Mouse (Mus musculus): ENCODE results near the gene Irgc1. TPM values are rescaled to one million over a fixed set of nuclear protein-coding genes. Genes with fewer than 3 reads are reported as not detected.

Gene Irgc1
- 0.06 TPM in 1 of 2 replicates, not detected in the other for polyA plus RNA-seq (2012; rRNA removed)
- polyA plus RNA-seq (2014; fragmentation: Nextera tagmentation; extraction: Ambion mirVana), result not detected in 2 replicates

DNA sequence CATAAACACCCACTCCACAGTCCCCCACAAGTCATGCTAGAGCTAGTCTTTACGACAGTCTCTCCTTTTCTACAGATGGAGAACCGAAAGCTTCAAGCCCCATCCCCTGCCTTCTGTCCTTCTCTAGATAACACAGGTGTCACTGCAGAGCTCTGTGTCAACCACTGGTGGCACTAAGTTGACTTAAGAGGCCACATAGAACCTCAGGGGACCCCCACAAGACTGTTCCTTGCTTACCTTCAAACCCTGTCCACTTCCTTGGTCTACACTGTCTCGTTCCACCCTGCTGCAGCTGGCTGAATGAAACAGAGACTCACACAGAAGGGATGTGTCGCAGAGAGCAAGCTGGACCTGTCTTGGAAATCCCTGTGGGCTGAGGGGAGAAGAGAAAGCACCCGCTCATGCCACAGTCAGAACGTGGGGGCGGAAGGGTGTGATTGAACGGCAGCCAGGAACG, at the start of gene Irgc1:
Gene Irgc1 (minus strand): TSS at position 443 of the 457 bp plus-strand sequence.
- Histone ChIP-seq H3K4me3 (replicated peaks; ENCODE audit: low read length) (no peak within 1 kb of the TSS), H3K4me2 (replicated peaks; ENCODE audit: low read depth, low read length, severe bottlenecking) (no peak within 1 kb of the TSS), H3K36me3 (ENCODE audit: control insufficient read depth, insufficient read depth, low read length) (no peaks in the 10 kb centered on the region), H3K9ac (ENCODE audit: low read depth, low read length, severe bottlenecking) (no peak within 1 kb of the TSS), H3K27me3 (ENCODE audit: control insufficient read depth, insufficient read depth, low read length) (no peaks in the 10 kb centered on the region), H3K27ac (replicated peaks; ENCODE audit: low read depth, low read length) (no peak within 1 kb of the TSS), H3K4me1 (ENCODE audit: control insufficient read depth, insufficient read depth, low read length) (no peaks in the 10 kb centered on the region), H3K9me3 (ENCODE audit: control insufficient read depth, low read length) (no peaks in the 10 kb centered on the region)
- no peak for ATAC-seq (ENCODE audit: low FRiP score, low read depth)
- no peak for DNase-seq (ENCODE audit: low spot score)
- 75% methylated on average over 9 of the region's 9 CpGs for WGBS
- no peak for TF ChIP-seq POLR2A (IDR thresholded peaks at IDR 0.05; ENCODE audit: borderline replicate concordance, extremely low read depth, insufficient read depth, insufficient read length)

DNA sequence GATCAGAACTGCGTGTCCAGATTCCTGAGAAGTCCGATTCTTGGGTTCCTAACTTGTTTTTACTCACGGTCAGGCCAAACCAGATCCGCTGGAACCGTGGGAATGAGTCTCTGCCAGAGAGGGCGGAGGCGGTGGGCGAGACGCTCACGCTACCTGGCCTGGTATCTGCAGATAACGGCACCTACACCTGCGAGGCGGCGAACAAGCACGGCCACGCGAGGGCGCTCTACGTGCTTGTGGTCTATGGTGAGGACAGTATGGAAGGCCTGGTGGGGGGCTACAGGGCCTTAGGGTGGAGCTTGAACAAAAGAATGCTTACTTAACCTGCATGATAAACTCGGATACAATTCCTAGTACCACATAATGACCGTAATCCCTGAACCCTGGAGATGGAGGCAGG, 49.4 kb upstream of the Irgc1 start:
- Histone ChIP-seq H3K27me3 (ENCODE audit: control insufficient read depth, insufficient read depth, low read length) (peaks cover 20% of the 10 kb centered on the region), H3K36me3 (ENCODE audit: control insufficient read depth, insufficient read depth, low read length) (no peaks in the 10 kb centered on the region), H3K4me2 (replicated peaks; ENCODE audit: low read depth, low read length, severe bottlenecking) (no peak overlapping the region), H3K9me3 (ENCODE audit: control insufficient read depth, low read length) (peaks cover 4% of the 10 kb centered on the region; the same call in 1 of the 2 replicates), H3K27ac (replicated peaks; ENCODE audit: low read depth, low read length) (no peak overlapping the region), H3K4me3 (replicated peaks; ENCODE audit: low read length) (no peak overlapping the region), H3K4me1 (ENCODE audit: control insufficient read depth, insufficient read depth, low read length) (peaks cover 15% of the 10 kb centered on the region), H3K9ac (ENCODE audit: low read depth, low read length, severe bottlenecking) (no peak overlapping the region)
- WGBS, result 44% methylated on average over 21 of the region's 21 CpGs
- ATAC-seq (ENCODE audit: low FRiP score, low read depth) (no peak), DNase-seq (ENCODE audit: low spot score) (no peak)
- no peak for TF ChIP-seq POLR2A (IDR thresholded peaks at IDR 0.05; ENCODE audit: borderline replicate concordance, extremely low read depth, insufficient read depth, insufficient read length)

DNA sequence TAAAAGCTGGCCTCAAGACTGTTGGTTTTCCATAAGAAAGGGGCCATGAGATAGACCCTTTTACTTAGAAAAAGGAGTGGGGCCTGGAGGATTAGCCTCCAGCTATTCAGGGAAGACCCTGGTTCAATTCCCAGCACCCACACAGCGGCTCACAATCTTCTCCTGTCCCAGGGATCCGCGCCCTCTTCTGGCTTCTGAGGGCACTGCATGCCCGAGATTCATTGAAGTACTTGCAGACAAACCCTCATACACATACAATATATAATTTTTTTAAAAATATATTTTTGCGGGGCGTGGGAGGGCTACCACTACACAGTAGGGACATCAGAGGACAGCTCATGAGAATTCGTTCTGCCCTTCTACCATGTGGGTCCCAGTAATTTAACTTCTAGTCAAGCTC, 48.8 kb upstream of the Irgc1 start:
- no peaks in the 10 kb centered on the region for H3K36me3 ChIP-seq (ENCODE audit: control insufficient read depth, insufficient read depth, low read length)
- no peak overlapping the region for H3K4me2 ChIP-seq (replicated peaks; ENCODE audit: low read depth, low read length, severe bottlenecking)
- no peak overlapping the region for H3K27ac ChIP-seq (replicated peaks; ENCODE audit: low read depth, low read length)
- H3K9ac ChIP-seq (ENCODE audit: low read depth, low read length, severe bottlenecking), result no peak overlapping the region
- ATAC-seq (ENCODE audit: low FRiP score, low read depth) (no peak), DNase-seq (ENCODE audit: low spot score) (peak; percentile 17)
- no peak for TF ChIP-seq POLR2A (IDR thresholded peaks at IDR 0.05; ENCODE audit: borderline replicate concordance, extremely low read depth, insufficient read depth, insufficient read length)
- peaks cover 4% of the 10 kb centered on the region; the same call in 1 of the 2 replicates for H3K9me3 ChIP-seq (ENCODE audit: control insufficient read depth, low read length)
- H3K4me1 ChIP-seq (ENCODE audit: control insufficient read depth, insufficient read depth, low read length), result peaks cover 11% of the 10 kb centered on the region
- H3K4me3 ChIP-seq (replicated peaks; ENCODE audit: low read length), result no peak overlapping the region
- H3K27me3 ChIP-seq (ENCODE audit: control insufficient read depth, insufficient read depth, low read length), result peaks cover 20% of the 10 kb centered on the region
- WGBS, result 34% methylated on average over 7 of the region's 7 CpGs

DNA sequence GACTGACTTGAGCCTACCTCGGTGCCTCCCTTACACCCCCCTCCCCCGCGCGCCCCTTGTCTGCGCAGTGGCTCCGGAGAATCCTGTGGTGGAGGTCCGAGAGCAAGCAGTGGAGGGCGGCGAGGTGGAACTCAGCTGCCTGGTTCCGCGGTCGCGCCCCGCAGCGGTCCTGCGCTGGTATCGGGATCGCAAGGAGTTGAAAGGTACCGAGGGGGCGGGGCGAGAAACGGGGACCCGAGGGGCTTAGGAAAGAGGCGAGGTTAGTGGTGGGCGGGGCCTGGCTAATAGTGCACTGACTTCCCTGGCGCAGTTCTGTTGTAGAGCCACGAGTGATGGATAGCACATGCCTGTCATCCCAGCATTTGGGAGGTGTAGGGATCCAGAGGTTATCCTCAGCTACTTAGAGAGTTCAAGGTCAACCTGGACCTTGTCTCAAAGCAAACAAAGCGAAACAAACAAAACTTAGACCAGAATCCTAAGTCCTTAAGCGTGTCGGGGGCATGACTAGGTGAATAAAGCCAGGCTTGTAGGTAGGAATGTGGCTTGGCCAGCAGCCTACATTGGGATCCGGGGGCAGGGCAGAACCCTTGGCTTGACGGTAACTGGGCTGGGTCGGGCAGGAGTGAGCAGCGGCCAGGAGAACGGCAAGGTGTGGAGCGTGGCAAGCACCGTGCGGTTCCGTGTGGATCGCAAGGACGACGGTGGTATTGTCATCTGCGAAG, 47.9 kb upstream of the Irgc1 start:
- peak; percentile 42 for ATAC-seq (ENCODE audit: low FRiP score, low read depth)
- Histone ChIP-seq H3K27ac (replicated peaks; ENCODE audit: low read depth, low read length) (no peak overlapping the region), H3K36me3 (ENCODE audit: control insufficient read depth, insufficient read depth, low read length) (no peaks in the 10 kb centered on the region), H3K27me3 (ENCODE audit: control insufficient read depth, insufficient read depth, low read length) (peaks cover 20% of the 10 kb centered on the region), H3K4me2 (replicated peaks; ENCODE audit: low read depth, low read length, severe bottlenecking) (peak overlapping the region; percentile 56), H3K4me3 (replicated peaks; ENCODE audit: low read length) (peak overlapping the region; percentile 38), H3K4me1 (ENCODE audit: control insufficient read depth, insufficient read depth, low read length) (peaks cover 3% of the 10 kb centered on the region; the same call in 1 of the 2 replicates), H3K9me3 (ENCODE audit: control insufficient read depth, low read length) (peaks cover 4% of the 10 kb centered on the region; the same call in 1 of the 2 replicates), H3K9ac (ENCODE audit: low read depth, low read length, severe bottlenecking) (peak overlapping the region; percentile 45; the same call in 1 of the 2 replicates)
- WGBS, result 12% methylated on average over 41 of the region's 43 CpGs
- DNase-seq (ENCODE audit: low spot score), result peak; percentile 63
- no peak for TF ChIP-seq POLR2A (IDR thresholded peaks at IDR 0.05; ENCODE audit: borderline replicate concordance, extremely low read depth, insufficient read depth, insufficient read length)

DNA sequence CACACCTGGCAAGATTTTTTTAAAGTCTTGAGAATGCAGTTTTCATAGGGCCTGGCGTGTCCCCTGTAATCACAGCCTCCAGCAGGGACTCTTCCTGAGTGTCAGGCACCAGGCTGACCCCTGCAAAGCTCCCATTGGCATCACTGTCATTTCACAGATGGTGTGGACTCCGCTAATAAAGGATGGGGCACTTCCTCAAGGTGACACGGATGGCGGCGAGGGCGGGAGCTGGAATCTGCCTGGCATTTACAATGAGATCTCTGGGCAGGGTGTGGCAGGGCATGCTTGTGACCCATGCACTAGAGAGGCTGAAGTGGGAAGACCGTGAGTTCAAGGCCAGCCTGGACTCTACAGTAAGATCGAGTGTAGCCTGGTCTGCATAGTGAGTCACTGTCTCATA, 36.2 kb upstream of the Irgc1 start:
- no peak overlapping the region for H3K4me3 ChIP-seq (replicated peaks; ENCODE audit: low read length)
- TF ChIP-seq POLR2A (IDR thresholded peaks at IDR 0.05; ENCODE audit: borderline replicate concordance, extremely low read depth, insufficient read depth, insufficient read length), result no peak
- H3K9ac ChIP-seq (ENCODE audit: low read depth, low read length, severe bottlenecking), result no peak overlapping the region
- no peaks in the 10 kb centered on the region for H3K4me1 ChIP-seq (ENCODE audit: control insufficient read depth, insufficient read depth, low read length)
- ATAC-seq (ENCODE audit: low FRiP score, low read depth) (no peak), DNase-seq (ENCODE audit: low spot score) (no peak)
- no peak overlapping the region for H3K4me2 ChIP-seq (replicated peaks; ENCODE audit: low read depth, low read length, severe bottlenecking)
- no peaks in the 10 kb centered on the region for H3K9me3 ChIP-seq (ENCODE audit: control insufficient read depth, low read length)
- H3K27ac ChIP-seq (replicated peaks; ENCODE audit: low read depth, low read length), result no peak overlapping the region
- WGBS, result 80% methylated on average over 8 of the region's 8 CpGs
- no peaks in the 10 kb centered on the region for H3K27me3 ChIP-seq (ENCODE audit: control insufficient read depth, insufficient read depth, low read length)
- H3K36me3 ChIP-seq (ENCODE audit: control insufficient read depth, insufficient read depth, low read length), result no peaks in the 10 kb centered on the region
